Mouse (Mus musculus) right cerebral cortex, adult 18-20 months (tissue): ENCODE results near the gene Ifnab.

Source experiments
- DNase-seq: peaks from one replicate; pipeline ENCODE4 v3.0.0; 2022; ENCODE audit warnings: mixed read lengths

Ifnab gene

GRCm38 (mm10) chr4:88655461-88655860 is 35.7 kb downstream of the Ifnab start:
- no peak for DNase-seq

- DNase-seq: no peak
Measured at GRCm38 (mm10) chr4:88653644-88654043, 37.5 kb downstream of the Ifnab start.

GRCm38 (mm10) chr4:88644359-88644758 is 46.8 kb downstream of the Ifnab start, which contains the start of gene Ifna13:
Gene Ifna13 (minus strand): TSS chr4:88644459.
- no peak for DNase-seq

- no peak for DNase-seq
Measured at GRCm38 (mm10) chr4:88642526-88642925, 48.6 kb downstream of the Ifnab start.

- DNase-seq: peak; percentile 91
Measured at GRCm38 (mm10) chr4:88641077-88641831, 49.9 kb downstream of the Ifnab start.

GRCm38 (mm10) chr4:88640704-88641076 is 50.5 kb downstream of the Ifnab start:
- no peak for DNase-seq
